Comparison of ENCODE assay signal across 7 mouse cellular contexts in genomic region chr17:35920862-35921562, GRCm38 (mm10). TPM values are rescaled to one million over a fixed set of nuclear protein-coding genes. Genes with fewer than 3 reads are reported as not detected.
A peak's percentile ranks its signal among the peaks of the same experiment; 100 is the strongest.
DNase-seq lines count a peak whose midpoint lies in the region; ATAC-seq and TF ChIP-seq lines count a peak whose summit lies in the region.

No protein-coding gene starts in this region.

- ATAC-seq in megakaryocyte, adult 5-6 weeks (ENCODE audit: poor library complexity, severe bottlenecking) = no peak
- ATAC-seq in hindbrain, embryonic 11.5 days (ENCODE audit: low FRiP score) = no peak
- ATAC-seq in liver, embryonic 14.5 days (ENCODE audit: insufficient read depth) = no peak
- ATAC-seq in frontal cortex, adult (ENCODE audit: low TSS enrichment) = no peak

- no peak overlapping the region for H3K9ac ChIP-seq in hindbrain, embryonic 11.5 days (ENCODE audit: low read depth, low read length)
- peak overlapping the region; percentile 100; the same call in 1 of the 2 replicates for H3K9ac ChIP-seq in liver, embryonic 14.5 days (replicated peaks)

- TF ChIP-seq EP300 in liver, embryonic 14.5 days (IDR thresholded peaks at IDR 0.05; ENCODE audit: low read depth) = no peak

- H3K27me3 ChIP-seq in megakaryocyte, embryonic 14.5 days (replicated peaks) = no peaks in the 10 kb centered on the region
- H3K27me3 ChIP-seq in hindbrain, embryonic 11.5 days (ENCODE audit: control insufficient read depth, insufficient read depth, low read length) = no peaks in the 10 kb centered on the region
- no peaks in the 10 kb centered on the region for H3K27me3 ChIP-seq in liver, embryonic 14.5 days (ENCODE audit: control insufficient read depth, insufficient read depth, low read length)

- H3K4me2 ChIP-seq in hindbrain, embryonic 11.5 days (replicated peaks; ENCODE audit: low read depth, low read length) = no peak overlapping the region
- peak overlapping the region; percentile 96 for H3K4me2 ChIP-seq in liver, embryonic 14.5 days (ENCODE audit: low read depth)

- H3K4me1 ChIP-seq in megakaryocyte, embryonic 14.5 days = peaks cover 63% of the 10 kb centered on the region
- peaks cover 4% of the 10 kb centered on the region for H3K4me1 ChIP-seq in hindbrain, embryonic 11.5 days (replicated peaks; ENCODE audit: control insufficient read depth, insufficient read depth, low read length)
- H3K4me1 ChIP-seq in liver, embryonic 14.5 days (replicated peaks; ENCODE audit: control insufficient read depth in 2 of 2, insufficient read depth in 2 of 2, low read length in 1 of 2) = peaks cover 24 to 30% of the 10 kb centered on the region in 2 experiments

- peaks cover 85% of the 10 kb centered on the region for H3K36me3 ChIP-seq in megakaryocyte, embryonic 14.5 days (replicated peaks; ENCODE audit: low read length)
- H3K36me3 ChIP-seq in hindbrain, embryonic 11.5 days (ENCODE audit: control insufficient read depth, insufficient read depth, low read length) = peaks cover 4% of the 10 kb centered on the region
- H3K36me3 ChIP-seq in liver, embryonic 14.5 days (replicated peaks; ENCODE audit: control insufficient read depth, insufficient read depth, low read depth) = peaks cover 43% of the 10 kb centered on the region

- H3K27ac ChIP-seq in hindbrain, embryonic 11.5 days (ENCODE audit: low read depth, low read length) = peak overlapping the region; percentile 94
- peak overlapping the region; percentile 97 for H3K27ac ChIP-seq in liver, embryonic 14.5 days

- TF ChIP-seq CTCF in liver, embryonic 14.5 days (IDR thresholded peaks at IDR 0.05; ENCODE audit: low read depth) = peak; percentile 63

- H3K9me3 ChIP-seq in megakaryocyte, embryonic 14.5 days = no peaks in the 10 kb centered on the region
- H3K9me3 ChIP-seq in hindbrain, embryonic 11.5 days (ENCODE audit: control insufficient read depth, low read length) = no peaks in the 10 kb centered on the region
- H3K9me3 ChIP-seq in liver, embryonic 14.5 days (ENCODE audit: control insufficient read depth, low read length) = no peaks in the 10 kb centered on the region

- H3K4me3 ChIP-seq in megakaryocyte, embryonic 14.5 days (replicated peaks) = peak overlapping the region; percentile 47
- H3K4me3 ChIP-seq in hindbrain, embryonic 11.5 days (ENCODE audit: low read depth, low read length) = 0 out of 2 replicates have a peak overlapping the region, but pooled peaks have one; percentile 6
- no peak overlapping the region; a peak in 1 of 4 replicates for H3K4me3 ChIP-seq in liver, embryonic 14.5 days (ENCODE audit: insufficient read depth in 1 of 2, low read depth in 2 of 2, low read length in 2 of 2)

- DNase-seq in embryo, embryonic 10 days (ENCODE audit: low spot score) = peak; percentile 71
- DNase-seq in hindbrain, embryonic 11.5 days (ENCODE audit: low spot score) = peak; percentile 74
- no peak for DNase-seq in liver, embryonic 14.5 days (ENCODE audit: low read depth in 3 of 3, low spot score in 3 of 3)
- peak; percentile 74 for DNase-seq in retina, embryonic 14.5 days (ENCODE audit: low spot score)

- WGBS in hindbrain, embryonic 11.5 days = 80% methylated on average over 5 of the region's 5 CpGs
- WGBS in liver, embryonic 14.5 days (ENCODE audit: insufficient replicate concordance) = 73% methylated on average over 5 of the region's 5 CpGs

RNA-seq across cellular contexts. Expression of gene Ppp1r10, which starts 4.8 kb away (rescaled TPM):
- polyA plus RNA-seq in megakaryocyte, embryonic 14.5 days (2012; ENCODE audit: insufficient read depth, low replicate concordance) = 28.5 and 36.4 TPM in 2 replicates
- total RNA-seq in megakaryocyte, adult 5-6 weeks (2015) = 82.4 and 93.7 TPM in 2 replicates
- total RNA-seq in megakaryocyte, adult 5-6 weeks (2017) = 131 and 157 TPM in 2 replicates
- polyA plus RNA-seq in hindbrain, embryonic 11.5 days (2014; fragmentation: Nextera tagmentation; extraction: Ambion mirVana) = 42.6 and 49.8 TPM in 2 replicates
- 12.3 and 15.6 TPM in 2 replicates for polyA plus RNA-seq in liver, embryonic 14.5 days (2012; rRNA removed)
- 15.4 and 17.4 TPM in 2 replicates for polyA plus RNA-seq in liver, embryonic 14.5 days (2014; fragmentation: Nextera tagmentation; extraction: Ambion mirVana)

RNA-seq across cellular contexts. Expression of gene Mrps18b, which starts 4.8 kb away (rescaled TPM):
- 5.7 TPM in 1 of 2 replicates, not detected in the other for polyA plus RNA-seq in megakaryocyte, embryonic 14.5 days (2012; ENCODE audit: insufficient read depth, low replicate concordance)
- total RNA-seq in megakaryocyte, adult 5-6 weeks (2015) = 29.2 and 35.9 TPM in 2 replicates
- total RNA-seq in megakaryocyte, adult 5-6 weeks (2017) = 25.0 and 28.9 TPM in 2 replicates
- 67.4 and 68.4 TPM in 2 replicates for polyA plus RNA-seq in hindbrain, embryonic 11.5 days (2014; fragmentation: Nextera tagmentation; extraction: Ambion mirVana)
- 42.6 and 51.6 TPM in 2 replicates for polyA plus RNA-seq in liver, embryonic 14.5 days (2012; rRNA removed)
- polyA plus RNA-seq in liver, embryonic 14.5 days (2014; fragmentation: Nextera tagmentation; extraction: Ambion mirVana) = 73.8 and 74.1 TPM in 2 replicates

RNA-seq across cellular contexts. Expression of gene Atat1, which starts 11.1 kb away (rescaled TPM):
- polyA plus RNA-seq in megakaryocyte, embryonic 14.5 days (2012; ENCODE audit: insufficient read depth, low replicate concordance) = 15.4 and 23.3 TPM in 2 replicates
- 8.7 and 10.1 TPM in 2 replicates for total RNA-seq in megakaryocyte, adult 5-6 weeks (2015)
- 5.2 and 7.6 TPM in 2 replicates for total RNA-seq in megakaryocyte, adult 5-6 weeks (2017)
- polyA plus RNA-seq in hindbrain, embryonic 11.5 days (2014; fragmentation: Nextera tagmentation; extraction: Ambion mirVana) = 200 and 243 TPM in 2 replicates
- 8.5 and 8.7 TPM in 2 replicates for polyA plus RNA-seq in liver, embryonic 14.5 days (2012; rRNA removed)
- 3.3 and 5.8 TPM in 2 replicates for polyA plus RNA-seq in liver, embryonic 14.5 days (2014; fragmentation: Nextera tagmentation; extraction: Ambion mirVana)

RNA-seq across cellular contexts. Expression of gene 2310061I04Rik, which starts 23.8 kb away (rescaled TPM):
- polyA plus RNA-seq in megakaryocyte, embryonic 14.5 days (2012; ENCODE audit: insufficient read depth, low replicate concordance) = 101 and 470 TPM in 2 replicates
- total RNA-seq in megakaryocyte, adult 5-6 weeks (2015) = 28.4 and 31.8 TPM in 2 replicates
- 3.5 and 9.8 TPM in 2 replicates for total RNA-seq in megakaryocyte, adult 5-6 weeks (2017)
- polyA plus RNA-seq in hindbrain, embryonic 11.5 days (2014; fragmentation: Nextera tagmentation; extraction: Ambion mirVana) = 23.6 and 25.2 TPM in 2 replicates
- 14.4 and 18.3 TPM in 2 replicates for polyA plus RNA-seq in liver, embryonic 14.5 days (2012; rRNA removed)
- 10.6 and 10.9 TPM in 2 replicates for polyA plus RNA-seq in liver, embryonic 14.5 days (2014; fragmentation: Nextera tagmentation; extraction: Ambion mirVana)

RNA-seq across cellular contexts. Expression of gene Dhx16, which starts 41.4 kb away (rescaled TPM):
- polyA plus RNA-seq in megakaryocyte, embryonic 14.5 days (2012; ENCODE audit: insufficient read depth, low replicate concordance) = 23.2 and 32.1 TPM in 2 replicates
- total RNA-seq in megakaryocyte, adult 5-6 weeks (2015) = 87.6 and 118 TPM in 2 replicates
- total RNA-seq in megakaryocyte, adult 5-6 weeks (2017) = 65.9 and 72.8 TPM in 2 replicates
- polyA plus RNA-seq in hindbrain, embryonic 11.5 days (2014; fragmentation: Nextera tagmentation; extraction: Ambion mirVana) = 33.5 and 39.8 TPM in 2 replicates
- polyA plus RNA-seq in liver, embryonic 14.5 days (2012; rRNA removed) = 44.8 and 46.0 TPM in 2 replicates
- 25.5 and 30.2 TPM in 2 replicates for polyA plus RNA-seq in liver, embryonic 14.5 days (2014; fragmentation: Nextera tagmentation; extraction: Ambion mirVana)

Comparison
In these comparisons a context has a peak if more than half of its experiments do, and no peak if none do; other contexts are left out.
1. H3K4me3 ChIP-seq: peak in megakaryocyte, embryonic 14.5 days (single experiment) and hindbrain, embryonic 11.5 days (single experiment); none in liver, embryonic 14.5 days (0 of 2).
2. DNase-seq: peak in embryo, embryonic 10 days (single experiment), hindbrain, embryonic 11.5 days (single experiment) and retina, embryonic 14.5 days (single experiment); none in liver, embryonic 14.5 days (0 of 3).